Mouse (Mus musculus) limb, embryonic 14.5 days (tissue): ENCODE data around the gene Spns3. TPM values are rescaled to one million over a fixed set of nuclear protein-coding genes. Genes with fewer than 3 reads are reported as not detected.
A peak's percentile ranks its signal among the peaks of the same experiment; 100 is the strongest.

Experiments used
- ATAC-seq: fragments of 200-750 bp; cut with Nextera tagmentation; 2 replicates; pipeline ENCODE4 v1.8.0; 2017; ENCODE audit warnings: low read depth, moderate number of reproducible peaks, moderate TSS enrichment; ENCODE audit not compliant: low FRiP score
- DNase-seq: peaks from one replicate; pipeline ENCODE4 v3.0.0-alpha.2; 2015; ENCODE audit warnings: low spot score
- H3K27ac ChIP-seq: fragments of 300-500 bp; sonication (generic); replicated peaks from 2 replicates; pipeline ENCODE4 v1.5.1; 2014; ENCODE audit warnings: low read depth, mild to moderate bottlenecking, low read length, moderate library complexity, mixed read lengths
- H3K27me3 ChIP-seq: fragments of 300-500 bp; sonication (generic); 2 replicates; pipeline ENCODE4 v1.6.1; 2014; ENCODE audit warnings: low read length, mixed read lengths; ENCODE audit not compliant: control insufficient read depth, insufficient read depth
- H3K36me3 ChIP-seq: fragments of 300-500 bp; sonication (generic); 2 replicates; pipeline ENCODE4 v1.6.1; 2014; ENCODE audit warnings: mild to moderate bottlenecking, low read length, moderate library complexity, mixed read lengths; ENCODE audit not compliant: control insufficient read depth, insufficient read depth
- H3K4me1 ChIP-seq: fragments of 300-500 bp; sonication (generic); 2 replicates; pipeline ENCODE4 v1.6.1; 2014; ENCODE audit warnings: antibody characterized with exemption, low read length, mixed read lengths; ENCODE audit not compliant: control insufficient read depth, insufficient read depth
- H3K4me2 ChIP-seq: fragments of 300-500 bp; sonication (generic); replicated peaks from 2 replicates; pipeline ENCODE4 v1.6.1; 2014; ENCODE audit warnings: low read depth, mild to moderate bottlenecking, low read length, moderate library complexity; ENCODE audit not compliant: severe bottlenecking
- H3K4me3 ChIP-seq: fragments of 300-500 bp; sonication (generic); replicated peaks from 2 replicates; pipeline ENCODE4 v1.5.1; 2014; ENCODE audit warnings: low read length
- H3K9ac ChIP-seq: fragments of 300-500 bp; sonication (generic); 2 replicates; pipeline ENCODE4 v1.6.1; 2014; ENCODE audit warnings: mild to moderate bottlenecking, low read depth, low read length, moderate library complexity; ENCODE audit not compliant: severe bottlenecking
- H3K9me3 ChIP-seq: fragments of 300-500 bp; sonication (generic); 2 replicates; pipeline ENCODE4 v1.6.1; 2016; ENCODE audit warnings: low read length; ENCODE audit not compliant: control insufficient read depth
- POLR2A ChIP-seq: fragments of 200-500 bp; IDR thresholded peaks from 2 replicates; pipeline ENCODE4 v1.8.0; 2012; ENCODE audit warnings: inconsistent platforms, mild to moderate bottlenecking, moderate library complexity, borderline replicate concordance; ENCODE audit not compliant: insufficient read depth, insufficient read length; ENCODE audit errors: extremely low read depth
- WGBS: fragments of 180-500 bp; shearing (Covaris S2); extraction: QIAGEN DNeasy Blood & Tissue Kit; methylation state at CpG from one replicate; pipeline ENCODE4 v1.1.7; 2014; 5-methylcytosine and 5-hydroxymethylcytosine counted together
- polyA plus RNA-seq, 2 experiments: library from polyadenylated mRNA; depleted of rRNA in 1 of 2; stranded (reverse) in 1 of 2; unstranded in 1 of 2; fragments of >200 nt; fragmentation: Nextera tagmentation in 1 of 2; extraction: Ambion mirVana in 1 of 2; gene quantifications; 2 replicates each; pipeline versions ENCODE4 v1.2.1 to v1.2.3; 2012 to 2014

Gene Spns3
- polyA plus RNA-seq, 2 experiments = 0.41 to 0.62 TPM

GRCm38 (mm10) chr11:72583092-72583491, 32.8 kb upstream of the Spns3 start:
- Histone ChIP-seq H3K27ac (no peak overlapping the region), H3K27me3 (no peaks in the 10 kb centered on the region), H3K4me1 (no peaks in the 10 kb centered on the region), H3K9me3 (no peaks in the 10 kb centered on the region), H3K4me2 (no peak overlapping the region), H3K4me3 (no peak overlapping the region), H3K36me3 (no peaks in the 10 kb centered on the region), H3K9ac (no peak overlapping the region)
- no peak for TF ChIP-seq POLR2A
- DNase-seq = no peak
- no peak for ATAC-seq
- 90% methylated on average over 2 of the region's 2 CpGs for WGBS

GRCm38 (mm10) chr11:72582448-72582705, 32.1 kb upstream of the Spns3 start:
- no peak overlapping the region for H3K4me3 ChIP-seq
- no peak overlapping the region for H3K27ac ChIP-seq
- DNase-seq (no peak), ATAC-seq (no peak)
- H3K9me3 ChIP-seq = no peaks in the 10 kb centered on the region
- no peak overlapping the region for H3K4me2 ChIP-seq
- H3K4me1 ChIP-seq = no peaks in the 10 kb centered on the region
- no peak overlapping the region for H3K9ac ChIP-seq
- 77% methylated on average over 3 of the region's 3 CpGs for WGBS
- no peaks in the 10 kb centered on the region for H3K27me3 ChIP-seq
- TF ChIP-seq POLR2A = no peak
- H3K36me3 ChIP-seq = no peaks in the 10 kb centered on the region

GRCm38 (mm10) chr11:72581609-72582447, 31.5 kb upstream of the Spns3 start:
- DNase-seq (no peak), ATAC-seq (no peak)
- no peaks in the 10 kb centered on the region for H3K27me3 ChIP-seq
- H3K36me3 ChIP-seq = no peaks in the 10 kb centered on the region
- H3K27ac ChIP-seq = no peak overlapping the region
- no peak overlapping the region for H3K9ac ChIP-seq
- H3K4me3 ChIP-seq = no peak overlapping the region
- 58% methylated on average over 8 of the region's 8 CpGs for WGBS
- H3K9me3 ChIP-seq = no peaks in the 10 kb centered on the region
- H3K4me2 ChIP-seq = no peak overlapping the region
- no peaks in the 10 kb centered on the region for H3K4me1 ChIP-seq
- no peak for TF ChIP-seq POLR2A

GRCm38 (mm10) chr11:72578471-72578870, 28.2 kb upstream of the Spns3 start:
- TF ChIP-seq POLR2A = no peak
- Histone ChIP-seq H3K9me3 (no peaks in the 10 kb centered on the region), H3K27me3 (no peaks in the 10 kb centered on the region), H3K4me2 (no peak overlapping the region), H3K27ac (no peak overlapping the region), H3K4me1 (no peaks in the 10 kb centered on the region; the same call in 1 of the 2 replicates), H3K9ac (no peak overlapping the region), H3K4me3 (no peak overlapping the region), H3K36me3 (no peaks in the 10 kb centered on the region)
- no peak for ATAC-seq
- no peak for DNase-seq
- 71% methylated on average over 4 of the region's 4 CpGs for WGBS

- 3% methylated on average over 24 of the region's 24 CpGs for WGBS
- H3K4me1 ChIP-seq = no peaks in the 10 kb centered on the region; the same call in 1 of the 2 replicates
- H3K27ac ChIP-seq = no peak overlapping the region
- H3K27me3 ChIP-seq = no peaks in the 10 kb centered on the region
- no peaks in the 10 kb centered on the region for H3K9me3 ChIP-seq
- peak overlapping the region; percentile 25 for H3K4me3 ChIP-seq
- no peak; the same call in 1 of the 2 replicates for ATAC-seq
- no peaks in the 10 kb centered on the region for H3K36me3 ChIP-seq
- peak overlapping the region; percentile 37 for H3K4me2 ChIP-seq
- no peak for DNase-seq
- H3K9ac ChIP-seq = 0 out of 2 replicates have a peak overlapping the region, but pooled peaks have one; percentile 12
- no peak for TF ChIP-seq POLR2A
Observed at GRCm38 (mm10) chr11:72576466-72577351, 26.4 kb upstream of the Spns3 start.
